Mouse (Mus musculus): ENCODE results near the gene Hoxa3.
A peak's percentile ranks its signal among the peaks of the same experiment; 100 is the strongest.

The Hoxa3 gene

GRCm38 (mm10) chr6:52155471-52155870 lies 57.7 kb downstream of the Hoxa3 start:
- no peak overlapping the region for H3K4me3 ChIP-seq (replicated peaks; ENCODE audit: low read length)
- H3K27me3 ChIP-seq (ENCODE audit: insufficient read depth, low read length): peaks cover 87% of the 10 kb centered on the region
- TF ChIP-seq NANOG (IDR thresholded peaks at IDR 0.05; ENCODE audit: borderline replicate concordance, low read length) (no peak), CTCF (conservative IDR thresholded peaks at IDR 0.05; ENCODE audit: low read length) (no peak), POU5F1 (IDR thresholded peaks at IDR 0.05; ENCODE audit: borderline replicate concordance, low read length) (no peak)
- H3K9me3 ChIP-seq (ENCODE audit: low read length): no peaks in the 10 kb centered on the region
- no peaks in the 10 kb centered on the region for H3K36me3 ChIP-seq (ENCODE audit: insufficient read depth, low read length)
- peaks cover 61% of the 10 kb centered on the region for H3K4me1 ChIP-seq (replicated peaks; ENCODE audit: low read depth, low read length)

GRCm38 (mm10) chr6:52154044-52154443 lies 59.1 kb downstream of the Hoxa3 start:
- TF ChIP-seq NANOG (IDR thresholded peaks at IDR 0.05; ENCODE audit: borderline replicate concordance, low read length) (peak; percentile 43; the same call in 1 of the 2 replicates), POU5F1 (IDR thresholded peaks at IDR 0.05; ENCODE audit: borderline replicate concordance, low read length) (no peak)
- Histone ChIP-seq H3K36me3 (ENCODE audit: insufficient read depth, low read length) (no peaks in the 10 kb centered on the region), H3K4me3 (replicated peaks; ENCODE audit: low read length) (no peak overlapping the region), H3K27me3 (ENCODE audit: insufficient read depth, low read length) (peaks cover 86% of the 10 kb centered on the region), H3K9me3 (ENCODE audit: low read length) (no peaks in the 10 kb centered on the region), H3K4me1 (replicated peaks; ENCODE audit: low read depth, low read length) (peaks cover 56% of the 10 kb centered on the region)

DNA sequence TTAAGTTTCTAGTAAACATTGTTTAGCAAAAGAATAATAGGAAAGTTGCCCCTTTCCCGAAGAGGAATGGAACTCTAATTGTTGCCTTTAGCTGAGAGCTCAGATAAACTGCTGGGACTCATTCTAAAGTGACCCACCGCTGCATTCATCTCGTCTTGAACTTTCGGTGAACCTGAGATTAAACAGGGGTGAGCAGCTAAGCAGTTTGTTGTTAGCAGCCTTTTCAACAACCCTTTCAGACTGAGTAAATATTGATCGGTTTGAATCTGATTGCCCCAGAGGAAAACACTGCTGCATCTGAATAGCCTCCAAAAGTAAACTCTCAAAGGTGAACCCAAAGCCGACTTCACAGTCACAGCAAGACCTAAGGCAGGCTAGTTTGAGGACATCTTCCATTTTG lies 59.9 kb downstream of the Hoxa3 start:
- Histone ChIP-seq H3K27me3 (ENCODE audit: insufficient read depth, low read length) (peaks cover 89% of the 10 kb centered on the region), H3K4me1 (replicated peaks; ENCODE audit: low read depth, low read length) (peaks cover 56% of the 10 kb centered on the region), H3K4me3 (replicated peaks; ENCODE audit: low read length) (no peak overlapping the region), H3K9me3 (ENCODE audit: low read length) (no peaks in the 10 kb centered on the region), H3K36me3 (ENCODE audit: insufficient read depth, low read length) (no peaks in the 10 kb centered on the region)
- no peak for TF ChIP-seq CTCF (conservative IDR thresholded peaks at IDR 0.05; ENCODE audit: low read length)
- peak; percentile 70; the same call in 1 of the 2 replicates for TF ChIP-seq NANOG (IDR thresholded peaks at IDR 0.05; ENCODE audit: borderline replicate concordance, low read length)

GRCm38 (mm10) chr6:52152226-52153193 lies 60.6 kb downstream of the Hoxa3 start:
- no peak overlapping the region for H3K4me3 ChIP-seq (replicated peaks; ENCODE audit: low read length)
- no peaks in the 10 kb centered on the region for H3K9me3 ChIP-seq (ENCODE audit: low read length)
- peaks cover 50% of the 10 kb centered on the region for H3K4me1 ChIP-seq (replicated peaks; ENCODE audit: low read depth, low read length)
- no peaks in the 10 kb centered on the region for H3K36me3 ChIP-seq (ENCODE audit: insufficient read depth, low read length)
- no peak for TF ChIP-seq POU5F1 (IDR thresholded peaks at IDR 0.05; ENCODE audit: borderline replicate concordance, low read length)
- no peak for TF ChIP-seq NANOG (IDR thresholded peaks at IDR 0.05; ENCODE audit: borderline replicate concordance, low read length)
- TF ChIP-seq CTCF (conservative IDR thresholded peaks at IDR 0.05; ENCODE audit: low read length): no peak
- peaks cover 89% of the 10 kb centered on the region for H3K27me3 ChIP-seq (ENCODE audit: insufficient read depth, low read length)

DNA sequence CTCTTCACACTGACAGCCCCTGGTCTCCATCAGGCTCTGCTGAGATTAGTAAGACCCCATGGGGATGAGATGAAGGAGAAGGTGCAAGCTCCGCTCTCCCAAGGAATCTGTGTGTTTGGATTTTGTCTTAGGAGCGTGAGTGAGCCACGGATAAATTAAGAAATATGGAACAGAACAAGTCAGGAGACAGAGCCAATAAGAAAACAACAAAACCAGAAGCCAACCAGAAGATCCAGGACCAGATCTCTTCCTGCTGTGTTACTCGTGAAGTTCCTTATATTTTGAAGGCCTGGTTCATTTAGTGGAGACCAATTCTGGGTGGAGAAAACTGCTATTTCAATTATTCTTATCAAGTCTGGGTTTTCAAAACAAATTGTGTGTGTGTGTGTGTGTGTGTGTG lies 61.6 kb downstream of the Hoxa3 start:
- TF ChIP-seq POU5F1 (IDR thresholded peaks at IDR 0.05; ENCODE audit: borderline replicate concordance, low read length): no peak
- no peak for TF ChIP-seq CTCF (conservative IDR thresholded peaks at IDR 0.05; ENCODE audit: low read length)
- no peak for TF ChIP-seq NANOG (IDR thresholded peaks at IDR 0.05; ENCODE audit: borderline replicate concordance, low read length)
- H3K36me3 ChIP-seq (ENCODE audit: insufficient read depth, low read length): no peaks in the 10 kb centered on the region
- H3K4me3 ChIP-seq (replicated peaks; ENCODE audit: low read length): no peak overlapping the region
- H3K27me3 ChIP-seq (ENCODE audit: insufficient read depth, low read length): peaks cover 87% of the 10 kb centered on the region
- H3K4me1 ChIP-seq (replicated peaks; ENCODE audit: low read depth, low read length): peaks cover 41% of the 10 kb centered on the region
- H3K9me3 ChIP-seq (ENCODE audit: low read length): no peaks in the 10 kb centered on the region

DNA sequence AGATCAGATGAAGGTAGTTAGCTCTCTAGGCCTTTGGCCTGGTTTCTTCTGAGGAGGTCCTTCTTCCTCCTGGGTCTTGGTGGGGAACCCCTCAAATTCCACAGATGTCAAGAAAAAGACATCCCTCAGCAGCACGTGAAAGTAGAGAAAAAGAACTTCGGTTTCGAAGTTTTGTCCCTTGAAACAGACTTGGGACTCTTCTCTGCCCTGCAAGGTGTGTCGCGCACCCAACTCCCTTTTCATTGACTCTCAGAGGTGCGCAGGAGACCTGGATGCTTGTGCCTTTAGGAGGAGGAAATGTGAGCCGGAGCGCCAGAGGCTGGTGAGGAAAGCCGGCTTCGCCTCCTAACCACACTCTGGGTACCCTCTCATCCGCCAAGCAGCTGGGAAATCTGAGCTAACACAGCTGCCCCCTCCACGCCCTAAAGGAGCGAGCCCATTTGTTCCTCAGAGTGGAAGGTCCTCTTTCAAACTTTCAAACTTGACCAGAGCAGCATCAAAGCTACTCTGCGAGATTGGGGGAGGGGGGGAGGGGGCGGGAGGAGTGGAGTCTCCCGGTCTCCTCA lies 62.7 kb downstream of the Hoxa3 start:
- TF ChIP-seq NANOG (IDR thresholded peaks at IDR 0.05; ENCODE audit: borderline replicate concordance, low read length) (no peak), CTCF (conservative IDR thresholded peaks at IDR 0.05; ENCODE audit: low read length) (no peak), POU5F1 (IDR thresholded peaks at IDR 0.05; ENCODE audit: borderline replicate concordance, low read length) (no peak)
- Histone ChIP-seq H3K4me1 (replicated peaks; ENCODE audit: low read depth, low read length) (peaks cover 38% of the 10 kb centered on the region), H3K36me3 (ENCODE audit: insufficient read depth, low read length) (no peaks in the 10 kb centered on the region), H3K9me3 (ENCODE audit: low read length) (no peaks in the 10 kb centered on the region), H3K27me3 (ENCODE audit: insufficient read depth, low read length) (peaks cover 80% of the 10 kb centered on the region), H3K4me3 (replicated peaks; ENCODE audit: low read length) (no peak overlapping the region)

DNA sequence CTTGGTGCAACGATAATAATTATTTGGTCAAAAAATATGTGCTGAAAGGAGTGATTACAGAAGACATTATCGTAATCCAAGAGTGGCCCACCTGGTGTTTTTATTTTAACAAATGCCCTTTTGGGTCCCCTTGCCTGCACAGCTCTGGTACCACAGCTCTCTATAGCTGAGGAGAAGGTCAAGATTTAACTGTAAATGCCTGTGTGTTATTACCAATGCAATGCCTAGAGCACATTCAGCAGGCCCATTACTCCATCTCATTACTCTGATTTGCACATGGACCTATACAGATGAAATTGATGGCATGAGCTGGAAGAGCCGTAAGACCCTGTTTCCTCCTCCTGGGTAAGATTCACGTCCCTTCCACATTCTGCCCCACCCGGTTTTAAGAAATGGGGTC lies 74.0 kb downstream of the Hoxa3 start:
- Histone ChIP-seq H3K36me3 (ENCODE audit: insufficient read depth, low read length) (no peaks in the 10 kb centered on the region), H3K4me3 (replicated peaks; ENCODE audit: low read length) (no peak overlapping the region), H3K4me1 (replicated peaks; ENCODE audit: low read depth, low read length) (peaks cover 15% of the 10 kb centered on the region), H3K27me3 (ENCODE audit: insufficient read depth, low read length) (peaks cover 4% of the 10 kb centered on the region; the same call in 1 of the 2 replicates), H3K9me3 (ENCODE audit: low read length) (no peaks in the 10 kb centered on the region)
- TF ChIP-seq NANOG (IDR thresholded peaks at IDR 0.05; ENCODE audit: borderline replicate concordance, low read length) (no peak), CTCF (conservative IDR thresholded peaks at IDR 0.05; ENCODE audit: low read length) (no peak), POU5F1 (IDR thresholded peaks at IDR 0.05; ENCODE audit: borderline replicate concordance, low read length) (no peak)

- peaks cover 2% of the 10 kb centered on the region; the same call in 1 of the 2 replicates for H3K27me3 ChIP-seq (ENCODE audit: insufficient read depth, low read length)
- H3K9me3 ChIP-seq (ENCODE audit: low read length): no peaks in the 10 kb centered on the region
- peaks cover 15% of the 10 kb centered on the region for H3K4me1 ChIP-seq (replicated peaks; ENCODE audit: low read depth, low read length)
- no peaks in the 10 kb centered on the region for H3K36me3 ChIP-seq (ENCODE audit: insufficient read depth, low read length)
- TF ChIP-seq NANOG (IDR thresholded peaks at IDR 0.05; ENCODE audit: borderline replicate concordance, low read length) (no peak), POU5F1 (IDR thresholded peaks at IDR 0.05; ENCODE audit: borderline replicate concordance, low read length) (no peak), CTCF (conservative IDR thresholded peaks at IDR 0.05; ENCODE audit: low read length) (no peak)
- no peak overlapping the region for H3K4me3 ChIP-seq (replicated peaks; ENCODE audit: low read length)
Measured at GRCm38 (mm10) chr6:52138576-52138975, 74.6 kb downstream of the Hoxa3 start.
